Comparison of ENCODE assay signal across 20 mouse cellular contexts in genomic region chr16:94549813-94550212, GRCm38 (mm10).
"Had no signal": no experiment of that assay in that cellular context is flagged by ENCODE, and none has a peak within 500 bp of the region (broad histone marks: within the 10 kb centered on the region; RNA-seq: fewer than 3 reads in every experiment).

No protein-coding gene starts in this region.

- ATAC-seq: liver, embryonic 12.5 days; lung, postnatal 0 days; midbrain, embryonic 16.5 days had no signal

- H3K27me3 ChIP-seq: liver, embryonic 12.5 days; lung, embryonic 15.5 days; midbrain, embryonic 12.5 days; neural tube, embryonic 12.5 days had no signal

- H3K9ac ChIP-seq: liver, embryonic 12.5 days; liver, embryonic 14.5 days; lung, embryonic 15.5 days; midbrain, embryonic 12.5 days; neural tube, embryonic 12.5 days had no signal

- DNase-seq: lung, adult 2 months; lung, postnatal 14 days; lung, postnatal 36 days; midbrain, embryonic 14.5 days; retina, postnatal 1 day; right cerebral cortex, adult 18-20 months; right cerebral cortex, postnatal 25 days; right cerebral cortex, postnatal 4 days; spleen, adult 18-20 months; thymus, adult 2 months; thymus, postnatal 25 days; thymus, postnatal 4 days had no signal

- H3K27ac ChIP-seq: liver, embryonic 12.5 days; liver, embryonic 14.5 days; lung, embryonic 15.5 days; macrophage; midbrain, embryonic 12.5 days; neural tube, embryonic 12.5 days had no signal

- H3K36me3 ChIP-seq: liver, embryonic 12.5 days; lung, embryonic 15.5 days; midbrain, embryonic 12.5 days; neural tube, embryonic 12.5 days had no signal

- H3K4me3 ChIP-seq: liver, embryonic 12.5 days; lung, embryonic 15.5 days; midbrain, embryonic 12.5 days; neural tube, embryonic 12.5 days had no signal

- H3K4me2 ChIP-seq: liver, embryonic 12.5 days; lung, embryonic 15.5 days; midbrain, embryonic 12.5 days; neural tube, embryonic 12.5 days had no signal

- H3K4me1 ChIP-seq: lung, embryonic 15.5 days; midbrain, embryonic 12.5 days; neural tube, embryonic 12.5 days had no signal

- H3K9me3 ChIP-seq: lung, embryonic 15.5 days; neural tube, embryonic 12.5 days had no signal
